Mouse (Mus musculus): ENCODE measurements around the gene Aqp3. TPM values are rescaled to one million over a fixed set of nuclear protein-coding genes. Genes with fewer than 3 reads are reported as not detected.
A peak's percentile ranks its signal among the peaks of the same experiment; 100 is the strongest.

The Aqp3 gene
- polyA plus RNA-seq, 1 experiment from 2014 or later, result 15.7 TPM

DNA sequence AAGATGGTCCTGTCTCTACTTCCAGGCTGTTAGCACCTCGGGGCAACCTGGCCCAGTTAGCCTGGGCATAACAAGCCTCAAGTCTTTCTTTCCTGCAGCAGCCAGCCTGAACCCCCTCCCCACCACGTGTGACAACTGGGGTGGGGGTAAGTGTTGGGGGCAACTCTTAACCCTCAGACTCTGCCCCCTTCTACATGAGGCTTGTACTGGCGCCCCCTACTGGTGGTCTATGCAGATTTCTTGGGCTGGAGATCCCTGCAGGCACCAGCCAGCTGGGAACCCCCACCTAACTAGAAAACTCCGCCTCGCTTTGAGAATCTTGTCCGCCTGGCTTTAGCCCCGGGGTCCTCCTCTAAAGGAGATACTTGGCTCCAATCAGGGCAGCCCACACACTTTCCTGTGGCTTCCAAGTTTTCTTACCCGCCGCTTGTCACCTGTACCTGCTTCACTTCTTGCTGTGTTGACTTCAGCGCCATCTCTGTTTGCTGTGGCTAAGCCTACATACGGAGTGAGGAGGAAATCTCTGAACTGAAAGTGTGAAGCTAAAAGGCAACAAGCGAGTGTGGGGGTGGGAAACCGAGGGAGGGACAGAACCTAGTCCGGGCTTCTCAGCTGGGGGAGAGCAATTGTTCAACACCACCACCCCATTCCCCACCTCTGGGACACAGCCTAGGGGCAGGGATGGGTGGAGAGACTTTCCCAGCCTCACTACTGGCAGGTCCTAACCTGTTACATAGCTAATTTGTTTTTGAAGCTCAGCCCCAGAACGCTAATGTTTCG lies 33.9 kb downstream of the Aqp3 start:
- WGBS, result 17% methylated on average over 16 of the region's 16 CpGs
- H3K4me3 ChIP-seq (ENCODE audit: low read depth, low read length), result no peak overlapping the region
- DNase-seq (ENCODE audit: low spot score), result no peak

DNA sequence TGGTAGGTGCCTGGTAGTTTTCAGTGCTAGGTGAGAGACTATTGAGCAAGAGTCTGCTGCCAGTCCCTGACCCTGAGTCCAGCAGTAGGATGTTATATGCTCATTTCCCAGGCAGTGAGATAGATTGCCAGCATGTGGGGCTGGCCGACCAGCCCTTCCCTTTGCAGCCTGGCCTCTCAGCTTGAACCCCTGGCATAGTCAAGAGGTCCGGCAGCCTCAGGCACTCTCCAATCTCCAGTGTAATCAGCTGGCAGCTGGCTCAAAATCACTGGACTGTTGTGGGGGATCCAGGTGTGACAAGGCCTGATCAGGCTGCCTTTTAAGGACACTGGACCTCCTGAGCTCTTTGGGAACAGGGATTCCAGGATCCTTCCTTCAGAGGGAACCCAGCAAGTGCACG lies 34.6 kb downstream of the Aqp3 start:
- H3K27ac ChIP-seq (ENCODE audit: low read depth, low read length), result no peak overlapping the region
- no peak for ATAC-seq (replicated peaks; ENCODE audit: low FRiP score)
- WGBS, result 64% methylated on average over 3 of the region's 3 CpGs
- no peak overlapping the region for H3K9ac ChIP-seq (ENCODE audit: low read depth, low read length)
- H3K4me1 ChIP-seq (replicated peaks; ENCODE audit: control insufficient read depth, insufficient read depth, low read length), result no peaks in the 10 kb centered on the region
- no peaks in the 10 kb centered on the region for H3K36me3 ChIP-seq (ENCODE audit: control insufficient read depth, insufficient read depth, low read length)
- no peak overlapping the region for H3K4me3 ChIP-seq (ENCODE audit: low read depth, low read length)
- H3K4me2 ChIP-seq, result no peak overlapping the region
- no peak for DNase-seq (ENCODE audit: low spot score)
- no peaks in the 10 kb centered on the region for H3K9me3 ChIP-seq (ENCODE audit: control insufficient read depth, low read length)
- no peaks in the 10 kb centered on the region for H3K27me3 ChIP-seq (replicated peaks; ENCODE audit: control insufficient read depth, insufficient read depth, low read length)

More for the DNA sequence above, 33.9 kb downstream of the Aqp3 start:
- Histone ChIP-seq H3K9me3 (ENCODE audit: control insufficient read depth, low read length) (no peaks in the 10 kb centered on the region), H3K27me3 (replicated peaks; ENCODE audit: control insufficient read depth, insufficient read depth, low read length) (no peaks in the 10 kb centered on the region), H3K27ac (ENCODE audit: low read depth, low read length) (no peak overlapping the region), H3K4me2 (peak overlapping the region; percentile 53), H3K9ac (ENCODE audit: low read depth, low read length) (no peak overlapping the region), H3K36me3 (ENCODE audit: control insufficient read depth, insufficient read depth, low read length) (no peaks in the 10 kb centered on the region), H3K4me1 (replicated peaks; ENCODE audit: control insufficient read depth, insufficient read depth, low read length) (no peaks in the 10 kb centered on the region)
- ATAC-seq (replicated peaks; ENCODE audit: low FRiP score), result no peak

- H3K4me2 ChIP-seq, result no peak overlapping the region
- WGBS, result 64% methylated on average over 6 of the region's 9 CpGs
- H3K9ac ChIP-seq (ENCODE audit: low read depth, low read length), result no peak overlapping the region
- no peak overlapping the region for H3K4me3 ChIP-seq (ENCODE audit: low read depth, low read length)
- H3K36me3 ChIP-seq (ENCODE audit: control insufficient read depth, insufficient read depth, low read length), result no peaks in the 10 kb centered on the region
- peaks cover 18% of the 10 kb centered on the region for H3K4me1 ChIP-seq (replicated peaks; ENCODE audit: control insufficient read depth, insufficient read depth, low read length)
- H3K9me3 ChIP-seq (ENCODE audit: control insufficient read depth, low read length), result no peaks in the 10 kb centered on the region
- ATAC-seq (replicated peaks; ENCODE audit: low FRiP score), result 0 out of 2 replicates have a peak, but pooled peaks have one; percentile 49
- no peaks in the 10 kb centered on the region for H3K27me3 ChIP-seq (replicated peaks; ENCODE audit: control insufficient read depth, insufficient read depth, low read length)
- DNase-seq (ENCODE audit: low spot score), result no peak
- no peak overlapping the region for H3K27ac ChIP-seq (ENCODE audit: low read depth, low read length)
Observed at GRCm38 (mm10) chr4:41057361-41057760, 40.6 kb downstream of the Aqp3 start.

- H3K36me3 ChIP-seq (ENCODE audit: control insufficient read depth, insufficient read depth, low read length), result no peaks in the 10 kb centered on the region
- H3K4me3 ChIP-seq (ENCODE audit: low read depth, low read length), result no peak overlapping the region
- ATAC-seq (replicated peaks; ENCODE audit: low FRiP score) (peak; percentile 35; the same call in 1 of the 2 replicates), DNase-seq (ENCODE audit: low spot score) (no peak)
- peaks cover 18% of the 10 kb centered on the region for H3K4me1 ChIP-seq (replicated peaks; ENCODE audit: control insufficient read depth, insufficient read depth, low read length)
- no peaks in the 10 kb centered on the region for H3K27me3 ChIP-seq (replicated peaks; ENCODE audit: control insufficient read depth, insufficient read depth, low read length)
- peak overlapping the region; percentile 31; the same call in 1 of the 2 replicates for H3K9ac ChIP-seq (ENCODE audit: low read depth, low read length)
- H3K27ac ChIP-seq (ENCODE audit: low read depth, low read length), result no peak overlapping the region; the same call in 1 of the 2 replicates
- WGBS, result 64% methylated on average over 7 of the region's 7 CpGs
- H3K4me2 ChIP-seq, result no peak overlapping the region
- H3K9me3 ChIP-seq (ENCODE audit: control insufficient read depth, low read length), result no peaks in the 10 kb centered on the region
Observed at GRCm38 (mm10) chr4:41056742-41057332, 41.1 kb downstream of the Aqp3 start.

DNA sequence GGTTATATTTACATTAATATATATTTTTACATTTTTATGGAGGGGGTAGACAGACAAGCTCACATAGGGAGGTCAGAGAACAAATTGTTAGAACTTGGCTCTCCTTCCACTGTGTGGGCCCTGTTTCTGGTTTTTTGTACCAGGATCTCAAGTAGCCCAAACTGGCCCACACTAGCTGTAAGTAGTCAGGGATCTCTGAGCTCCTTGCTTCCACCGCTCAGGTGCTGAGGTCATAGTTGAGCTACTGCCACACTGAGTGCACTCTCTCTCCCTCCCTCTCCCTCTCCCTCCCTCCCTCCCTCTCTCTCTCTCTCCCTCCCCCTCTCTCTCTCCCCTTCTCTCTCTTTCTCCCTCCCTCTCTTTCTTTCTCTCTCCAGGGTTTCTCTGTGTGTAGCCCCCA lies 41.7 kb downstream of the Aqp3 start:
- 60% methylated on average over 1 of the region's 1 CpGs for WGBS
- DNase-seq (ENCODE audit: low spot score) (no peak), ATAC-seq (replicated peaks; ENCODE audit: low FRiP score) (no peak)

DNA sequence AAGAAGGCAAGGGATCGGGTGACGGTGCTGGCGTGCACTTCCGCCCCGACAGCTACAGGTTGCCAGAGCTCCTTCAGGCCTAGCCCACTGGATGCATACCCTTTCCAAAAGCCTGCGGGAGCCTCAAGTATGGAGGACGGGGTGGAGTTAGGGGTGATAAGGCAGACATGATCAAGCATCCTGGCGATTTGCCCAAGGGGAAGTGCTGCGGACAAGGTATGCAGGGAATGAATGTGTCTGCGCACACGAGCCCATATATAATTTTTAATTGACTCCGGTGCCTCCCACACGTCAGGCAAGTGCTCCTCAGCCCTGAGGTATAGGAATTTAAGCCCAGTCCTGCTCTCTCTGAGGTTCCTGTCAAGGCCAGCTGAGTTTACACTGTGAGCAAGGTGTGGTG lies 42.9 kb downstream of the Aqp3 start:
- Histone ChIP-seq H3K36me3 (ENCODE audit: control insufficient read depth, insufficient read depth, low read length) (no peaks in the 10 kb centered on the region), H3K4me2 (no peak overlapping the region), H3K9ac (ENCODE audit: low read depth, low read length) (no peak overlapping the region), H3K27me3 (replicated peaks; ENCODE audit: control insufficient read depth, insufficient read depth, low read length) (no peaks in the 10 kb centered on the region), H3K9me3 (ENCODE audit: control insufficient read depth, low read length) (no peaks in the 10 kb centered on the region), H3K4me1 (replicated peaks; ENCODE audit: control insufficient read depth, insufficient read depth, low read length) (peaks cover 18% of the 10 kb centered on the region), H3K4me3 (ENCODE audit: low read depth, low read length) (no peak overlapping the region), H3K27ac (ENCODE audit: low read depth, low read length) (no peak overlapping the region)
- ATAC-seq (replicated peaks; ENCODE audit: low FRiP score), result no peak
- DNase-seq (ENCODE audit: low spot score), result no peak
- WGBS, result 59% methylated on average over 13 of the region's 13 CpGs

More for the DNA sequence above, 41.7 kb downstream of the Aqp3 start:
- Histone ChIP-seq H3K9ac (ENCODE audit: low read depth, low read length) (no peak overlapping the region), H3K36me3 (ENCODE audit: control insufficient read depth, insufficient read depth, low read length) (no peaks in the 10 kb centered on the region), H3K9me3 (ENCODE audit: control insufficient read depth, low read length) (no peaks in the 10 kb centered on the region), H3K4me2 (no peak overlapping the region), H3K27ac (ENCODE audit: low read depth, low read length) (no peak overlapping the region; the same call in 1 of the 2 replicates), H3K4me1 (replicated peaks; ENCODE audit: control insufficient read depth, insufficient read depth, low read length) (peaks cover 18% of the 10 kb centered on the region), H3K27me3 (replicated peaks; ENCODE audit: control insufficient read depth, insufficient read depth, low read length) (no peaks in the 10 kb centered on the region), H3K4me3 (ENCODE audit: low read depth, low read length) (no peak overlapping the region)

- ATAC-seq (replicated peaks; ENCODE audit: low FRiP score), result no peak
- no peaks in the 10 kb centered on the region for H3K27me3 ChIP-seq (replicated peaks; ENCODE audit: control insufficient read depth, insufficient read depth, low read length)
- no peak overlapping the region for H3K4me3 ChIP-seq (ENCODE audit: low read depth, low read length)
- WGBS, result 75% methylated on average over 7 of the region's 7 CpGs
- H3K4me2 ChIP-seq, result no peak overlapping the region
- H3K9me3 ChIP-seq (ENCODE audit: control insufficient read depth, low read length), result no peaks in the 10 kb centered on the region
- no peak for DNase-seq (ENCODE audit: low spot score)
- no peak overlapping the region for H3K27ac ChIP-seq (ENCODE audit: low read depth, low read length)
- H3K9ac ChIP-seq (ENCODE audit: low read depth, low read length), result no peak overlapping the region
- peaks cover 11% of the 10 kb centered on the region for H3K4me1 ChIP-seq (replicated peaks; ENCODE audit: control insufficient read depth, insufficient read depth, low read length)
- no peaks in the 10 kb centered on the region for H3K36me3 ChIP-seq (ENCODE audit: control insufficient read depth, insufficient read depth, low read length)
Observed at GRCm38 (mm10) chr4:41051781-41052180, 46.2 kb downstream of the Aqp3 start.

GRCm38 (mm10) chr4:41050726-41051675 lies 47.0 kb downstream of the Aqp3 start:
- Histone ChIP-seq H3K9ac (ENCODE audit: low read depth, low read length) (no peak overlapping the region), H3K4me3 (ENCODE audit: low read depth, low read length) (no peak overlapping the region), H3K27me3 (replicated peaks; ENCODE audit: control insufficient read depth, insufficient read depth, low read length) (no peaks in the 10 kb centered on the region), H3K4me2 (peak overlapping the region; percentile 59), H3K27ac (ENCODE audit: low read depth, low read length) (no peak overlapping the region), H3K36me3 (ENCODE audit: control insufficient read depth, insufficient read depth, low read length) (no peaks in the 10 kb centered on the region), H3K9me3 (ENCODE audit: control insufficient read depth, low read length) (no peaks in the 10 kb centered on the region), H3K4me1 (replicated peaks; ENCODE audit: control insufficient read depth, insufficient read depth, low read length) (peaks cover 8% of the 10 kb centered on the region)
- DNase-seq (ENCODE audit: low spot score) (peak; percentile 79), ATAC-seq (replicated peaks; ENCODE audit: low FRiP score) (peak; percentile 66)
- WGBS, result 34% methylated on average over 16 of the region's 16 CpGs

Measured in liver, embryonic 11.5 days (tissue).